Mouse (Mus musculus) liver, embryonic 11.5 days (tissue): Measurements from ENCODE around the gene Raver1. TPM values are rescaled to one million over a fixed set of nuclear protein-coding genes. Genes with fewer than 3 reads are reported as not detected.
"Not testable (repeated sequence)": the region's sequence is repeated elsewhere in the genome, so short reads cannot be mapped to it uniquely, and the experiment has no call there.

Experiments used
- ATAC-seq: fragments of 200-750 bp; cut with Nextera tagmentation; replicated peaks from 2 replicates; pipeline ENCODE4 v1.8.0; 2017; ENCODE audit warnings: moderate number of reproducible peaks, mild to moderate bottlenecking, moderate TSS enrichment, moderate library complexity; ENCODE audit not compliant: low FRiP score
- DNase-seq: peaks from one replicate; pipeline ENCODE4 v3.0.0-alpha.2; 2017; ENCODE audit warnings: low spot score
- H3K27ac ChIP-seq: fragments of 300-500 bp; sonication (generic); 2 replicates; pipeline ENCODE4 v1.5.1; 2014; ENCODE audit warnings: mild to moderate bottlenecking, low read depth, low read length, control low read depth
- H3K27me3 ChIP-seq: fragments of 300-500 bp; sonication (generic); replicated peaks from 2 replicates; pipeline ENCODE4 v1.6.1; 2014; ENCODE audit warnings: low read length, mixed read lengths; ENCODE audit not compliant: control insufficient read depth, insufficient read depth
- H3K36me3 ChIP-seq: fragments of 300-500 bp; sonication (generic); 2 replicates; pipeline ENCODE4 v1.6.1; 2014; ENCODE audit warnings: mild to moderate bottlenecking, low read length, moderate library complexity, mixed read lengths; ENCODE audit not compliant: control insufficient read depth, insufficient read depth
- H3K4me1 ChIP-seq: fragments of 300-500 bp; sonication (generic); replicated peaks from 2 replicates; pipeline ENCODE4 v1.6.1; 2014; ENCODE audit warnings: low read length, mixed read lengths; ENCODE audit not compliant: control insufficient read depth, insufficient read depth
- H3K4me2 ChIP-seq: fragments of 300-500 bp; sonication (generic); 2 replicates; pipeline ENCODE4 v1.6.1; 2014; ENCODE audit warnings: mild to moderate bottlenecking, control low read depth, moderate library complexity
- H3K4me3 ChIP-seq: fragments of 300-500 bp; sonication (generic); 2 replicates; pipeline ENCODE4 v1.5.1; 2014; ENCODE audit warnings: low read depth, low read length, control low read depth
- H3K9ac ChIP-seq: fragments of 300-500 bp; sonication (generic); 2 replicates; pipeline ENCODE4 v1.6.1; 2014; ENCODE audit warnings: low read depth, low read length, control low read depth
- H3K9me3 ChIP-seq: fragments of 300-500 bp; sonication (generic); 2 replicates; pipeline ENCODE4 v1.6.1; 2016; ENCODE audit warnings: low read length, inconsistent platforms, mixed read lengths; ENCODE audit not compliant: control insufficient read depth
- WGBS: fragments of 180-500 bp; shearing (Covaris S2); extraction: QIAGEN DNeasy Blood & Tissue Kit; methylation state at CpG from one replicate; pipeline ENCODE4 v1.1.7; 2014; 5-methylcytosine and 5-hydroxymethylcytosine counted together
- polyA plus RNA-seq: library from polyadenylated mRNA; unstranded; fragments of >200 nt; fragmentation: Nextera tagmentation; extraction: Ambion mirVana; gene quantifications from 2 replicates; pipeline ENCODE4 v1.2.1, GENCODE M21; 2014

Raver1 gene
- polyA plus RNA-seq, 1 experiment from 2014 or later = 89.8 TPM

DNA sequence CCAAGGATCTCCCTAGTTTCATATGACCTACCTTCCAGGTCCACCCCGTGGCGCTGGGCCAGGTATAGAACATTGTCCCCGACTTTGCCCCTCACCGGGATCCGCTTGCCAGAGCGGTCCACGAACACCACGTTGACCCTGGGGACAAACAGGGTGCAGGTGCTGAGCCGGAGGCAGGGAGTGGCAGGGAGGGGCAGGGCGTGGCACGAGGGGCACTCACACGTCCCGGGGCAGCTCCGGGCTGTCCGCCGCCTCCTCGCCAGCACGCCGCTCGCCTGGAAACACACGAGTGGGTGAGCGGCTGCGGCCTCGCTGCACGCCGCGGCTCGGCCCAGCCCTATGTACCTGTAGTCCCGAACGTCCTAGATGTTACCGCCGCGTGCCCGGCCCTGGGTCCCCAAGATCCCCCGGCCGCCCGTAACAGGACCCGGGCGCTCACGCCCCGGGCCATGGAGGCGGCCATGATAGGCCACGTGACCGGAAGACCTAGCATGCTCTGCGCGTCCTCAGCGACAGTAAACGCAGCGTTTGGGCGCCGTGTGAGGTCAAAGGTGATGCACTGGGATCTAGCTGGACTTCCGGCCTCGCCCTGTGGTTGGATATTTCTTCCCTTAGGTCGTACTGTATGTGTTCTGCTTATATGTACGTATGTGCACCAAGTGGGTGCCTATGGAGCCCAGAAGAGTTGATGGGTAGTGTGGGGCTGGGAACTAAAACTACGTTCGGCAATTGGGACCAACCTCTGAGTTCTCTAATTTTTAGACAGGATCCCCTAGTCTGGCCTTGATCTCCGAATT is 18.6 kb downstream of the Raver1 start, which contains the start of the genes Gm49373 and Fdx1l:
Gene Gm49373 (minus strand): TSS at position 53 of the 797 bp plus-strand sequence.
Gene Fdx1l (minus strand): TSS at position 571 of the 797 bp plus-strand sequence.
- Histone ChIP-seq H3K4me1 (peaks cover 10% of the 10 kb centered on the region; the same call in 1 of the 2 replicates), H3K4me3 (peak within 1 kb of the TSS; percentile 85), H3K36me3 (peaks cover 40% of the 10 kb centered on the region), H3K9me3 (no peaks in the 10 kb centered on the region), H3K9ac (peak within 1 kb of the TSS; percentile 93), H3K4me2 (peak within 1 kb of the TSS; percentile 65), H3K27ac (peak within 1 kb of the TSS; percentile 70), H3K27me3 (no peaks in the 10 kb centered on the region)
- 2% methylated on average over 57 of the region's 58 CpGs for WGBS
- ATAC-seq (peak; percentile 91), DNase-seq (peak; percentile 88)

DNA sequence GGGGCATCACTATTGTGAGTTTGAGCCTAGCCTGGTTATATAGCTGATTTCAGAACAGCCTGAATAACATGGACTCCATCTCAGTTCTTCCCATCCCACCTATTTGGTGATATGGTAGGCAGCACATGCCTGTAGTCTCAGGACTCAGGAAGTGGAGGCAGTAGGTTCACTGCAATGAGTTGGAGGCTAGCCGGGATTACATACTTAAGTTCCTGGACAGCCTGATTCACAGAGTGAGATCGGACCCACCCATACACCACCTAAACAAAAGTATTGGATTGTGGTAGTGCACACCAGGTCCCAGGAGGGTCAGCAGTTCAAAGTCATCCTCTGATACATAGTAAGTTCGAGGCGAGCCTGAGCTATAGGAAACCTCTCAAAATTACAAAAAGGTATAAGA is 19.2 kb downstream of the Raver1 start:
- Histone ChIP-seq H3K4me3 (peak overlapping the region; percentile 85), H3K9ac (peak overlapping the region; percentile 93), H3K27me3 (no peaks in the 10 kb centered on the region), H3K9me3 (no peaks in the 10 kb centered on the region), H3K36me3 (peaks cover 38% of the 10 kb centered on the region), H3K27ac (peak overlapping the region; percentile 70; the same call in 1 of the 2 replicates), H3K4me1 (peaks cover 10% of the 10 kb centered on the region; the same call in 1 of the 2 replicates), H3K4me2 (peak overlapping the region; percentile 65)
- DNase-seq (peak; percentile 50), ATAC-seq (peak; percentile 24)
- WGBS = 11% methylated on average over 4 of the region's 4 CpGs

GRCm38 (mm10) chr9:21067006-21067684 is 24.7 kb downstream of the Raver1 start, which contains the start of gene Zglp1:
TSS of gene Zglp1 (minus strand) at chr9:21067093.
- no peak within 1 kb of the TSS for H3K9ac ChIP-seq
- H3K27me3 ChIP-seq = no peaks in the 10 kb centered on the region
- ATAC-seq (no peak), DNase-seq (no peak)
- H3K36me3 ChIP-seq = peaks cover 32% of the 10 kb centered on the region
- no peak within 1 kb of the TSS for H3K27ac ChIP-seq
- H3K4me3 ChIP-seq = no peak within 1 kb of the TSS
- H3K4me2 ChIP-seq = no peak within 1 kb of the TSS
- peaks cover 5% of the 10 kb centered on the region; the same call in 1 of the 2 replicates for H3K4me1 ChIP-seq
- WGBS = 83% methylated on average over 27 of the region's 27 CpGs
- H3K9me3 ChIP-seq = no peaks in the 10 kb centered on the region

- no peak for DNase-seq
Measured at GRCm38 (mm10) chr9:21062928-21063327, 28.9 kb downstream of the Raver1 start.

GRCm38 (mm10) chr9:21051578-21051977 is 40.2 kb downstream of the Raver1 start:
- ATAC-seq = peak; percentile 82
- no peak for DNase-seq
- H3K36me3 ChIP-seq = no peaks in the 10 kb centered on the region
- no peak overlapping the region for H3K4me3 ChIP-seq
- H3K27me3 ChIP-seq = peaks cover 4% of the 10 kb centered on the region; the same call in 1 of the 2 replicates
- 46% methylated on average over 10 of the region's 10 CpGs for WGBS
- H3K9ac ChIP-seq = no peak overlapping the region
- H3K4me1 ChIP-seq = peaks cover 6% of the 10 kb centered on the region
- no peaks in the 10 kb centered on the region for H3K9me3 ChIP-seq
- no peak overlapping the region for H3K27ac ChIP-seq
- H3K4me2 ChIP-seq = no peak overlapping the region

More at GRCm38 (mm10) chr9:21062928-21063327, 28.9 kb downstream of the Raver1 start:
- ATAC-seq = no peak
- Histone ChIP-seq H3K9me3 (no peaks in the 10 kb centered on the region), H3K36me3 (peaks cover 25% of the 10 kb centered on the region), H3K9ac (no peak overlapping the region), H3K4me1 (no peaks in the 10 kb centered on the region), H3K27me3 (no peaks in the 10 kb centered on the region), H3K4me2 (no peak overlapping the region), H3K27ac (no peak overlapping the region), H3K4me3 (no peak overlapping the region)
- 80% methylated on average over 2 of the region's 2 CpGs for WGBS

GRCm38 (mm10) chr9:21045235-21045634 is 46.6 kb downstream of the Raver1 start:
- Histone ChIP-seq H3K27ac (no peak overlapping the region), H3K36me3 (no peaks in the 10 kb centered on the region), H3K4me1 (peaks cover 9% of the 10 kb centered on the region), H3K9ac (no peak overlapping the region), H3K27me3 (no peaks in the 10 kb centered on the region), H3K9me3 (no peaks in the 10 kb centered on the region), H3K4me3 (no peak overlapping the region), H3K4me2 (no peak overlapping the region)
- 74% methylated on average over 3 of the region's 3 CpGs for WGBS
- ATAC-seq (no peak), DNase-seq (no peak)

GRCm38 (mm10) chr9:21044785-21045184 is 47.0 kb downstream of the Raver1 start:
- H3K4me1 ChIP-seq = peaks cover 12% of the 10 kb centered on the region
- DNase-seq, H3K27ac ChIP-seq, H3K4me2 ChIP-seq, H3K4me3 ChIP-seq, H3K36me3 ChIP-seq, ATAC-seq, H3K9ac ChIP-seq, H3K9me3 ChIP-seq, H3K27me3 ChIP-seq: not testable (repeated sequence)
- WGBS = 45% methylated on average over 1 of the region's 1 CpGs

- 56% methylated on average over 4 of the region's 4 CpGs for WGBS
- no peak overlapping the region for H3K4me3 ChIP-seq
- peaks cover 3% of the 10 kb centered on the region; the same call in 1 of the 2 replicates for H3K9me3 ChIP-seq
- H3K36me3 ChIP-seq = no peaks in the 10 kb centered on the region
- H3K4me2 ChIP-seq = no peak overlapping the region
- no peak overlapping the region for H3K27ac ChIP-seq
- peaks cover 6% of the 10 kb centered on the region for H3K27me3 ChIP-seq
- DNase-seq = no peak
- no peak overlapping the region for H3K9ac ChIP-seq
- H3K4me1 ChIP-seq = peaks cover 14% of the 10 kb centered on the region
- ATAC-seq = no peak
Measured at GRCm38 (mm10) chr9:21043563-21043962, 48.2 kb downstream of the Raver1 start.
